Mouse (Mus musculus): Measurements from ENCODE around the gene Tas2r137.

Gene Tas2r137

GRCm38 (mm10) chr6:40490933-40491332 is at the start of gene Tas2r137:
Tas2r137 (plus strand) TSS chr6:40491233.
- DNase-seq (ENCODE audit: extremely low spot score, low spot score): no peak

GRCm38 (mm10) chr6:40441276-40441675 is 49.8 kb upstream of the Tas2r137 start:
- DNase-seq (ENCODE audit: extremely low spot score, low spot score): no peak

GRCm38 (mm10) chr6:40441755-40442154 is 49.3 kb upstream of the Tas2r137 start:
- DNase-seq (ENCODE audit: extremely low spot score, low spot score): no peak

GRCm38 (mm10) chr6:40443281-40443928 is 47.6 kb upstream of the Tas2r137 start:
- no peak for DNase-seq (ENCODE audit: extremely low spot score, low spot score)

GRCm38 (mm10) chr6:40448626-40449025 is 42.4 kb upstream of the Tas2r137 start:
- no peak for DNase-seq (ENCODE audit: extremely low spot score, low spot score)

- peak; percentile 23 for DNase-seq (ENCODE audit: extremely low spot score, low spot score)
These were observed 36.5 kb upstream of the Tas2r137 start for GRCm38 (mm10) chr6:40454436-40455041.

GRCm38 (mm10) chr6:40465710-40466109 is 25.3 kb upstream of the Tas2r137 start:
- no peak for DNase-seq (ENCODE audit: extremely low spot score, low spot score)

- DNase-seq (ENCODE audit: extremely low spot score, low spot score): peak; percentile 95
These were observed 19.9 kb upstream of the Tas2r137 start, which contains the start of gene Ssbp1 for GRCm38 (mm10) chr6:40470916-40471719. Ssbp1 (plus strand) TSS chr6:40471352.

GRCm38 (mm10) chr6:40471720-40472010 is 19.4 kb upstream of the Tas2r137 start:
- no peak for DNase-seq (ENCODE audit: extremely low spot score, low spot score)

- DNase-seq (ENCODE audit: extremely low spot score, low spot score): no peak
These were observed 14.9 kb upstream of the Tas2r137 start for GRCm38 (mm10) chr6:40476132-40476531.

GRCm38 (mm10) chr6:40479705-40480104 is 11.3 kb upstream of the Tas2r137 start:
- DNase-seq (ENCODE audit: extremely low spot score, low spot score): no peak

- no peak for DNase-seq (ENCODE audit: extremely low spot score, low spot score)
These were observed 8.7 kb upstream of the Tas2r137 start for GRCm38 (mm10) chr6:40482318-40482717.

GRCm38 (mm10) chr6:40493229-40493628 is 2.2 kb downstream of the Tas2r137 start, which contains the start of gene Tas2r108:
Tas2r108 (plus strand) TSS chr6:40493529.
- DNase-seq (ENCODE audit: extremely low spot score, low spot score): no peak

GRCm38 (mm10) chr6:40519408-40519807 is 28.4 kb downstream of the Tas2r137 start, which contains the start of gene Prss37:
Prss37 (minus strand) TSS chr6:40519508.
- DNase-seq (ENCODE audit: extremely low spot score, low spot score): no peak
